Mouse (Mus musculus): Measurements from ENCODE around the gene Nfe2.

Gene Nfe2

GRCm38 (mm10) chr15:103216052-103216451, 42.2 kb downstream of the Nfe2 start:
- no peak for DNase-seq (ENCODE audit: extremely low read depth, low read depth)

DNA sequence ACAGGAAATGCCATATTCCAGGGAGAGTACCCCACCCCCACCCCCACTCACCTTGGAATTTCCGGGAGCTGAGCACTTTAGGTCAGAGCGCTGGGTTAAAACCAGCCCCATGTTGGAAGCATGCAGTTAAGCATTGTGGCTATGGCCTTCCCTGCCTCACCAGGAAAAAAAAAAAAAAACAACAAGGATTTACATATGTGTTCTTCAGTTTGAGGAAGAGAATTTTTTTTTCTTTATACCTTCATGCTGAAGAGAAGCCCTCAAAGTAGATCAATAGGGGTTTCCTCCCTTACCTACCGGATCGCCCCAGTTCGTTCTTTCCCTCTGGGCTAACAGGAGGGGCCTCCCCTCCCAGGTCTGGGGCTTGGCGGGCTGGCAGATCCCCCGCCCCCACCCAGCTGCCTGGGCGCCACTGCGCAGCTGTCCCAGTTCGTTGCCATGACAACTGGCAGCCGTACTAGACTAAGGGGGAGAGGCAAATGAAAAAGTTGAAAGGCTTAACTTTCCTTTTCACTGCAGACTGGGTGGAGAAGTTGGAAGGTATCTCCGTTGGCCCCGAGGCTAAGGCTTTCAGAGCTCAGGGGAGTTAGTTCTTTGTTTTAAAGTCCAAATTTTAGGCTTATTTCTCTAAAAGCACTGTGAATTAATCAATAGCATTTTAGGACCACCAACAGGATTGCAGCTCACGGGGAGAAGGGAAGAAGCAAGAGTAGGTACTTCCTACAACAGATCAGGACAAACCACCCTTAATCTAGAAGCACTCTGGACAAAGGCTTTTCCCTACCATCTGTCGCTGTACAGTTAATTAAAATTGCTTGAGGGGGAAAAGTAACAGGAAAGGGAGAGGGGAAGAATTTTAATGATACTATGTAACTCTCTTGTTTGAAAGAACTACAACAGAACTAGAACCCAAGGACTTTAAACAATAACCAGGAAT, 43.0 kb downstream of the Nfe2 start:
- no peak for DNase-seq (ENCODE audit: extremely low read depth, low read depth)

DNA sequence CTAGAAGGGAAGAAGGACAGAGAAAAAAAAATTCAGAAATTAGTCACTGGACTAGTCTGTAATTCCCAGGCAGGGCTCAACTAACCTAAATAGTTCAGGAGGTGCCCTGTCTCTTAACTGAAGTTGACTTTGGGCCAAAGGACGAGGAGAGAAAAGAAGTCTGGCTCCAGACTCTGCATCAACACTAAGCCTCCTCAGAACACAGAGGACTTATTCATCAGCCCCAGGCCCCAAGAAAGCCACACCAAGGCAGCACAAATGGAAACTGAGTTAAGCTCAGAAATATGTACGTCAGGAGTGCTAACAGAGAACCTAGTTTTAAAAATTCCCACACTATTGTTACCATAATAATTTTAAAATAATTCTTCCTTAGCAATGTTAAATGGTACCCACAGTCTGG, 44.1 kb downstream of the Nfe2 start:
- DNase-seq (ENCODE audit: extremely low read depth, low read depth): no peak

DNA sequence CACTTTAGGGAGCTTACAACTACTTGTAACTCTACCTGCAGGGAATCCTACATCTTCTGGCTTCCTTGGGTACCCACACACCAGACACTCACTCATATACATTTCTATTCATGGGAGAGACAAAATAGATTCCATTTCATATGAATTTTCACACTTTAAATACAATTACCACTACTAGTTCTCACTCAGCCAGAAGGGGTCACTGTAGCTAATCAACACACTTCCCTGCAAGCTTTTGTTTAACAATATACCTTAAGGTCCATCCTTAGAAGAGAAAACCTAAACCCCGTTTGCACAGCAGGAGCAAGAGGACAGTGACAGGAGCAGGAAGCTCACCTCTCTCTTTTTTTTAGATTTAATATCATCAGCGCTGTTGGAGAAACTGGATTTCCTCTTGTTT, 53.0 kb downstream of the Nfe2 start:
- DNase-seq (ENCODE audit: extremely low read depth, low read depth): no peak

DNA sequence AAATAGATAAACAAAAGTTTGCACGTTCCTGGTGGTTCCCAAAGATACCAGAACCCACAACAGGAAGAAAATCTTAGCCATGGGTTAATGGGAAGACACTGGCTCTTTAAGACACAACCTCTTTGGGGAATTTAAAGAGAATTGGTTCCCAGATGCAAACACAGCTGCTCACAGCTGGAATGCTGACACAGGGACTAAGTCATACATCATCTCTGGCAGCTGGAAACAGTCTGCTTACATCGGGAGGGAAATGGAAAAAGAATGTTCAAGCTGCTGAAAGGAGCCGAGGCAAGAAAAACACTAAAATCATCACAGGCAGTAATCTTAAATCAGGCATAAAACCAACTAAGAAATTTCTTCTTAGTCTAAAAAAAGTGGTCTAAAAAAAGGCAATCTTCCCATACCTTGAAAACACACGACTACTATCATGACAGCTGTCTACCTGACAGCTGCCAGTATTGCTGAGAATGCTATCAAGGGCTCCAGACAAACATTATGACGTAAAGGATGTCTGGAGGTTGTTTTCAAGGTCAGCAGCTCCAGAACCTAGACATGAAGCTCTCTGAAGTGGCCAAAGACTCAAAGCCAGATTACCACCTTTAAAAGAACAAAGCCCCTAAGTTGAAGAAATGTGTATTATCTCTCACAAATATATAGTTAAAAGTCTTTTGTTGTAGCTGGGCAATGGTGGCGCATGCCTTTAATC, 56.0 kb downstream of the Nfe2 start:
- no peak for DNase-seq (ENCODE audit: extremely low read depth, low read depth)
